Mouse (Mus musculus): ENCODE measurements at regions not wholly inside any gene's neighbourhood (a gene's known extent, or its start where the extent isn't known, plus 50 kb on each side); places are given as distances from the start of the nearest gene placed in this dataset.

DNA sequence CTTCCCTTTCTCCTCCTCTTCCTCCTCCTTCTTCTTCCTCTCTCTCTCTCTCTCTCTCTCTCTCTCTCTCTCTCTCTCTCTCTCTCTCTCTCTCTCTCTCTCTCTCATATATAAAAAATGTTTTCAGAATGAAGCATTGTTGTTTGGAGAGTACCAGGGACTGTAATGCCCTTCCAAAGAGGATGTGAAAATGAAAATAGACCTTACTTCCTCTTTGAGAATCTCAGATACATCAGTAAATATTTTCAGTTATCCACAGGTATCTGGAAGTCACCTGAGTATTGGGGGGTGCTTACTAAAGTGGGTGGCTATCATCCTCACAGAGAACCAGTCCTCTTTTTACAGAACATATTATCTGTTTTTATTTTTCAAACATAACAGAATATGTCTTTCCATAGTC, 632.6 kb upstream of the Gm10131 start:
- no peak overlapping the region for H3K9ac ChIP-seq (replicated peaks; ENCODE audit: low read length, poor library complexity, severe bottlenecking)
- H3K36me3 ChIP-seq (ENCODE audit: insufficient read depth, low read length), result no peaks in the 10 kb centered on the region
- H3K4me3 ChIP-seq (ENCODE audit: low read depth, low read length), result no peak overlapping the region
- H3K27ac ChIP-seq (ENCODE audit: low read depth, low read length), result no peak overlapping the region
- no peaks in the 10 kb centered on the region for H3K9me3 ChIP-seq (ENCODE audit: low read length)
- no peak overlapping the region for H3K4me2 ChIP-seq (ENCODE audit: low read depth, low read length, poor library complexity, severe bottlenecking)
- DNase-seq (ENCODE audit: low spot score) (no peak), ATAC-seq (ENCODE audit: low FRiP score) (no peak)
- no peak for TF ChIP-seq CTCF (IDR thresholded peaks at IDR 0.05)
- no peaks in the 10 kb centered on the region for H3K27me3 ChIP-seq (ENCODE audit: insufficient read depth, low read length)
- no peaks in the 10 kb centered on the region for H3K4me1 ChIP-seq (ENCODE audit: insufficient read depth, low read length)

DNA sequence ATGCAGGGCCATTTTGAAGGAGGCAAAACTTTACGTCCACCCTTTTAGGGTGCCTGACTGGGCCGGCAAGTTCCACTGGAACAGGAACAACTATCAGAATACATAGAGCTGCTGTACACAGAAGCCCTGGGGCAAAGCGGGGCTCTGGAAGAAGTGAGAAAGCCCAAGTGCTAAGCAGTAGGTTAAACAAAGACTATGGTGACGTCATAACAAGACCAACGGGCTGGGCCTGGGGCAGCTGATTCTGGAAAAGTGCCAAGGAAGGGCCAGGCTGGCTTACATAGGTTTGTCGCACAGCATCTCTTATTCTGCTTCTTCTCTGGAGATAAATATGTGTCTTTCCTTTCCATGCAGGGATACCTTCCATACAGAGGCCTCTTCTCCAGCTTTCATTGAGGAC, 631.6 kb upstream of the Gm10131 start:
- DNase-seq (ENCODE audit: low spot score) (no peak), ATAC-seq (ENCODE audit: low FRiP score) (no peak)
- WGBS, result 67% methylated on average over 6 of the region's 6 CpGs

GRCm38 (mm10) chr8:34740836-34741235, 629.3 kb upstream of the Gm10131 start:
- no peaks in the 10 kb centered on the region for H3K27me3 ChIP-seq (ENCODE audit: insufficient read depth, low read length)
- DNase-seq (ENCODE audit: low spot score), result no peak
- no peak overlapping the region for H3K9ac ChIP-seq (replicated peaks; ENCODE audit: low read length, poor library complexity, severe bottlenecking)
- ATAC-seq (ENCODE audit: low FRiP score), result no peak
- no peak overlapping the region for H3K4me2 ChIP-seq (ENCODE audit: low read depth, low read length, poor library complexity, severe bottlenecking)
- no peak overlapping the region for H3K4me3 ChIP-seq (ENCODE audit: low read depth, low read length)
- no peak for TF ChIP-seq CTCF (IDR thresholded peaks at IDR 0.05)
- no peak overlapping the region for H3K27ac ChIP-seq (ENCODE audit: low read depth, low read length)
- no peaks in the 10 kb centered on the region for H3K36me3 ChIP-seq (ENCODE audit: insufficient read depth, low read length)
- H3K4me1 ChIP-seq (ENCODE audit: insufficient read depth, low read length), result no peaks in the 10 kb centered on the region
- WGBS, result 90% methylated on average over 10 of the region's 10 CpGs
- no peaks in the 10 kb centered on the region for H3K9me3 ChIP-seq (ENCODE audit: low read length)

More for the DNA sequence above, 631.6 kb upstream of the Gm10131 start:
- Histone ChIP-seq H3K4me1 (ENCODE audit: insufficient read depth, low read length) (no peaks in the 10 kb centered on the region), H3K4me2 (ENCODE audit: low read depth, low read length, poor library complexity, severe bottlenecking) (no peak overlapping the region), H3K4me3 (ENCODE audit: low read depth, low read length) (no peak overlapping the region), H3K36me3 (ENCODE audit: insufficient read depth, low read length) (no peaks in the 10 kb centered on the region), H3K9ac (replicated peaks; ENCODE audit: low read length, poor library complexity, severe bottlenecking) (no peak overlapping the region), H3K27ac (ENCODE audit: low read depth, low read length) (no peak overlapping the region), H3K9me3 (ENCODE audit: low read length) (no peaks in the 10 kb centered on the region), H3K27me3 (ENCODE audit: insufficient read depth, low read length) (no peaks in the 10 kb centered on the region)
- no peak for TF ChIP-seq CTCF (IDR thresholded peaks at IDR 0.05)

GRCm38 (mm10) chr8:34739836-34740804, 628.6 kb upstream of the Gm10131 start:
- no peak overlapping the region for H3K4me3 ChIP-seq (ENCODE audit: low read depth, low read length)
- H3K9ac ChIP-seq (replicated peaks; ENCODE audit: low read length, poor library complexity, severe bottlenecking), result no peak overlapping the region
- no peaks in the 10 kb centered on the region for H3K9me3 ChIP-seq (ENCODE audit: low read length)
- 90% methylated on average over 16 of the region's 16 CpGs for WGBS
- H3K4me2 ChIP-seq (ENCODE audit: low read depth, low read length, poor library complexity, severe bottlenecking), result no peak overlapping the region
- ATAC-seq (ENCODE audit: low FRiP score), result no peak
- no peaks in the 10 kb centered on the region for H3K36me3 ChIP-seq (ENCODE audit: insufficient read depth, low read length)
- no peaks in the 10 kb centered on the region for H3K4me1 ChIP-seq (ENCODE audit: insufficient read depth, low read length)
- TF ChIP-seq CTCF (IDR thresholded peaks at IDR 0.05), result no peak
- H3K27ac ChIP-seq (ENCODE audit: low read depth, low read length), result no peak overlapping the region
- no peaks in the 10 kb centered on the region for H3K27me3 ChIP-seq (ENCODE audit: insufficient read depth, low read length)
- DNase-seq (ENCODE audit: low spot score), result no peak

- WGBS, result 90% methylated on average over 4 of the region's 4 CpGs
- no peaks in the 10 kb centered on the region; the same call in 1 of the 2 replicates for H3K27me3 ChIP-seq (ENCODE audit: insufficient read depth, low read length)
- ATAC-seq (ENCODE audit: low FRiP score) (no peak), DNase-seq (ENCODE audit: low spot score) (no peak)
- no peaks in the 10 kb centered on the region for H3K9me3 ChIP-seq (ENCODE audit: low read length)
- H3K4me2 ChIP-seq (ENCODE audit: low read depth, low read length, poor library complexity, severe bottlenecking), result no peak overlapping the region
- TF ChIP-seq CTCF (IDR thresholded peaks at IDR 0.05), result no peak
- H3K9ac ChIP-seq (replicated peaks; ENCODE audit: low read length, poor library complexity, severe bottlenecking), result no peak overlapping the region
- no peak overlapping the region for H3K4me3 ChIP-seq (ENCODE audit: low read depth, low read length)
- H3K4me1 ChIP-seq (ENCODE audit: insufficient read depth, low read length), result no peaks in the 10 kb centered on the region
- H3K27ac ChIP-seq (ENCODE audit: low read depth, low read length), result no peak overlapping the region
- no peaks in the 10 kb centered on the region for H3K36me3 ChIP-seq (ENCODE audit: insufficient read depth, low read length)
These were observed 624.7 kb upstream of the Gm10131 start for GRCm38 (mm10) chr8:34736214-34736613.

DNA sequence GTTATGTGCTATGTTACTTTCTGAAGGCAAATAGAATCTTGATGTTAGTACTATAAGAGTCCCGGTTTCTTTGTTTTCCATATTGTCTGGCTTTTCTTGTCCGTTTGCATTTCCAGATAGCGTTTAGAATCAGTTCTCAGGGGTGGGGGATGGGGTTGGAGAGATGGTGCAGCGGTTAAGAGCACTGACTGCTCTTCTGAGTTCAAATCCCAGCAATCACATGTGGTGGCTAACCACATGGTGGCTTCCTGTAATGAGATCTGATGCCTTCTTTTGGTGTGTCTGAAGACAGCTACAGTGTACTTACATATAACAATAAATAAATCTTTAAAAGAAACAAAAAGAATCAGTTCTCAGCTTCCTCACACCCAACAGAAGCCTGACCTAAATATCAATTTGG, 623.5 kb upstream of the Gm10131 start:
- H3K9ac ChIP-seq (replicated peaks; ENCODE audit: low read length, poor library complexity, severe bottlenecking), result no peak overlapping the region
- 85% methylated on average over 4 of the region's 4 CpGs for WGBS
- no peaks in the 10 kb centered on the region; the same call in 1 of the 2 replicates for H3K27me3 ChIP-seq (ENCODE audit: insufficient read depth, low read length)
- DNase-seq (ENCODE audit: low spot score), result no peak
- H3K4me3 ChIP-seq (ENCODE audit: low read depth, low read length), result no peak overlapping the region
- H3K36me3 ChIP-seq (ENCODE audit: insufficient read depth, low read length), result no peaks in the 10 kb centered on the region
- H3K4me1 ChIP-seq (ENCODE audit: insufficient read depth, low read length), result no peaks in the 10 kb centered on the region
- ATAC-seq (ENCODE audit: low FRiP score), result no peak
- H3K9me3 ChIP-seq (ENCODE audit: low read length), result no peaks in the 10 kb centered on the region
- H3K27ac ChIP-seq (ENCODE audit: low read depth, low read length), result no peak overlapping the region
- no peak overlapping the region for H3K4me2 ChIP-seq (ENCODE audit: low read depth, low read length, poor library complexity, severe bottlenecking)
- no peak for TF ChIP-seq CTCF (IDR thresholded peaks at IDR 0.05)
